Mouse (Mus musculus) urinary bladder, postnatal 4 days (tissue): ENCODE data around the gene Rgs7bp.
A peak's percentile ranks its signal among the peaks of the same experiment; 100 is the strongest.

ENCODE experiments used
- DNase-seq, 2 experiments: peaks; one replicate each; pipeline ENCODE4 v3.0.0; 2021 to 2022; ENCODE audit warnings: low spot score in 2 of 2

Rgs7bp gene

GRCm38 (mm10) chr13:105054181-105054940 is at the start of gene Rgs7bp:
Rgs7bp (minus strand) TSS chr13:105054930.
- peak; percentile 48 to 69 for DNase-seq

- DNase-seq: no peak
Measured at GRCm38 (mm10) chr13:105104385-105104784, 49.7 kb upstream of the Rgs7bp start.

GRCm38 (mm10) chr13:105100705-105101104 is 46.0 kb upstream of the Rgs7bp start:
- DNase-seq: no peak

GRCm38 (mm10) chr13:105096316-105096715 is 41.6 kb upstream of the Rgs7bp start:
- no peak for DNase-seq

- DNase-seq: no peak
Measured at GRCm38 (mm10) chr13:105089276-105089675, 34.5 kb upstream of the Rgs7bp start.

DNA sequence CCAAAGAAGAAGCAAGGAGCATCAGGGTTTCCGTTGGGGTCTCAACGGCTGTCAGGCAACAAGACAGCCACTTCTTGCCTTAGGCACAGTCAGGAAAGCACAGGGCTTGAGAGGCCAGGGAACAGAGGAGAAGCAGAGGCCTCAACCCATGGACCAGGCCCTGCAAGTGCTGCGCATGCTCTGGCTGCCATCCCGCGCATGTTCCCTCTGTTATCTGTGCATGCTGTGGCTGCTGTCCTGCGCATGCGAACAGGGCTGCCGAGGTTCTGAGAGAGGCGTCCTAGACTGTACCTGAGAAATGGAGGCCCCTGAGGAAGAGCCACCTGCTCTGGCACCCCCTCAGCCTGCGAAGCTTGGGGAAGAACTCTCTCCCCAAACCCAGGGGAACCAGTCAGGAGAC is 27.1 kb upstream of the Rgs7bp start, which contains the start of gene 4933425L06Rik:
Gene 4933425L06Rik (plus strand): TSS at position 261 of the 400 bp plus-strand sequence.
- no peak for DNase-seq

DNA sequence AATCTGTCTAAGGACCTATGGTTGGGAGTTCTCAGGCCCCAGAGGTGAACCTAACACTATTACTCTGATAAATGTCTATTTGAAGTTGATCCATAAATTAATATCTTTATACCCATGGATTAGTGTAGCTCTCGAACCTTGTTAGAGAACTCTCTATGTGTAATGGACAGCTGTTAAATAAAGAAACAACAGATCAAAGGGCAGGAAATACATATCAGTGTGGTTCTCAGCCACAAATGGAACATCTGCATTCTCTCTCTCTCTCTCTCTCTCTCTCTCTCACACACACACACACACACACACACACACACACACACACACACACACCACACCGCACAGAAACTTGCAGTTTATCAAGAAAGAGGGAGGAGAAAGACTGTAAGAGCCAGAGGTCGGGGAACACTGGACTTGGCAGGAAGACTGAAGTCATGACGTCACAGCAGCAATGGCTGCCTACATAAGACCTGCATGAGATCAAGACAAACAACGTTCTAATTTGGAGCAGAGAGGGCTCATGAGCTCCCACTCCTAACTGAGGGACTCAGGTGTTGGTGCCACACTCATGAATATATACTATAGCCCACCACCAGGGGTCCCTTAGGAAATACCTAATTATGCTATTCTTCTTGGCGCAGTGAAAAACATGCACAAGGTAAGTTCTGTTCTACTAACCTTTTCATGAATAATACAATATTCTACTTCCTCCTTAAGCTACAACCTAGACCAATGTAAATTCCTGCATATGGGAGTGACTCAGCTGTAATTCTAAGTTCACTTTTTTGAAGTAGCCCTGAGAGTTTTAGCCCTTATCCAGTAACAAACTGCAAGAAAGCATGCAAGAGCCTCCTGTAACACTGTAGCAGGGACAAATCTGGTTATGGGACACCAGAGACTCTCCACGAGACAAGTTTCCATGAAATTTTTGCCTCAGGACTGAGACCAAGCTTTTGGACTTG is 12.4 kb upstream of the Rgs7bp start:
- DNase-seq: no peak

DNA sequence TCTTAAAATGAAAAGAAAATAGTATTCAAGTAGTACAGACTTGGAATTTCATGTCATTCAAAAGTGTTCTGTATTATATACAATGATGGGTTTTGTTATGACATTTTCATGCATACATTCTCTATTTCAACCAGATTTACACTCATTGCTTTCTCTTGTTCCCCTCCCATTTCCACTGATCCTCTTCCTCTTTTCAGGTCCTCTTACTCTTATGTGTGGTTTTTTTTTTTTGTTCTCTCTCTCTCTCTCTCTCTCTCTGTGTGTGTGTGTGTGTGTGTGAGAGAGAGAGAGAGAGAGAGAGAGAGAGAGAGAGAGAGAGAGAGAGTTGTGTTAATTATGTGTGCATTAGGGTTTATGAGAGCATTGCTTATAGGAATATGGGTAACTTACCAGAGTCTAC is 11.4 kb upstream of the Rgs7bp start:
- no peak for DNase-seq

GRCm38 (mm10) chr13:105055374-105055773 is 644 bp upstream of the Rgs7bp start:
- no peak for DNase-seq

DNA sequence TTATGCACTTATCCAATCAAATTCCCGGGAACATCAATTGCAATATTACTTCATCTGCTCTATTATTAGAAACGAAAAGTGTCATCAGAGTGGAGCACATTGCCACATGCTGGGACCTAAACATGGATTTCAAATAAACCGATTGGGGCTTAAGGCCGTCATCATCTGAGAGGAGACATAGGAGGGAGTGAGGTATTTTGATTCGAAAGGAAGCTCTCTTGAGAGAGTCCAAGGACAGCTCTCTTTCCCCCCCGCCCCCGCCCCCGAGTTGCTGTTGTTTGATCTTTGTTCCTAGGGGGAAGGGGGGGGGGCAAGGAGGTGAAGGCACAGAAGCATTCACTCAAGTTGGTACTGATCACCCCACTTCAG is 195 bp upstream of the Rgs7bp start:
- no peak for DNase-seq

GRCm38 (mm10) chr13:105053618-105054017 is 1.1 kb downstream of the Rgs7bp start:
- no peak for DNase-seq

GRCm38 (mm10) chr13:105051432-105051831 is 3.3 kb downstream of the Rgs7bp start:
- DNase-seq: no peak

GRCm38 (mm10) chr13:105048662-105049061 is 6.1 kb downstream of the Rgs7bp start:
- DNase-seq: no peak

- DNase-seq: no peak
Measured at GRCm38 (mm10) chr13:105047377-105047776, 7.4 kb downstream of the Rgs7bp start.

- no peak for DNase-seq
Measured at GRCm38 (mm10) chr13:105043882-105044281, 10.8 kb downstream of the Rgs7bp start.

DNA sequence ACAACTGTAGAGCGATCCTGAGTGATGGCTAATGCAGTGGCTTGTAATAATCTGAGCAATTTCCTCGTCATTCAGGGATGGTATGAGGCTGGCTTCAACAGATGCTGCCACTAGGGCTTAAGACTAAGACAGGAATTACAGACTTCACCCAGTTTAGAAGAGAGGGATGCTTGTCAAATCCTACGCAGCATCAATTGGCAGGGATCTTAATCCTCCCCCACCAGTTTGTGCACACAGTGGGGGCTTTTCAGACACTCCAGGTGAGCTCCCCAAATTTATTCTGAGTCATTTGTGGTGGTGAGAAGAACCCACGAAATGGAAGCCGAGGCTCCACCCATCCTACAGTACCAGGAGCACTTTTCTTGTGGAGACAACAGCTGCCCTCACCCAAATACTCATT is 16.4 kb downstream of the Rgs7bp start:
- DNase-seq: no peak

DNA sequence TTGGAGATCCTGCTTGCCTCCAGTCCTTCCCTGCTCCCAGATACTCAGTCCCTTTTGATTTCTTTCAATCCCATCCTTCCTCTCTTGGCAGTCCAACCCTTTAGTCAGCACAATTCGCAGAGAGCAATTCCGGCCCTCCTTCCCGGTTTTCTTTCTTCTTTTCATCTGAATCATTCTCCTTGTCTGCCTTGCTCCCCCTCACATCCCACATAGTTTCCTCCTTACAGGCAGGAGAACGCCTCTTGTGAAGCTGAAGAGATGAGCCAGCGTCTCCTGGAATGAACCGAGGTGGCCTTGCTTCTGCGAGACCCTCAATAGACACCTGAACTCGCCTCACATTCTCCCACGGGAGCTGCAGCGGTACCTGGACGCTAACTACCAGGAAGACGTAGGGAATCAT is 16.9 kb downstream of the Rgs7bp start:
- DNase-seq: no peak

- no peak for DNase-seq
Measured at GRCm38 (mm10) chr13:105031882-105032281, 22.8 kb downstream of the Rgs7bp start.

DNA sequence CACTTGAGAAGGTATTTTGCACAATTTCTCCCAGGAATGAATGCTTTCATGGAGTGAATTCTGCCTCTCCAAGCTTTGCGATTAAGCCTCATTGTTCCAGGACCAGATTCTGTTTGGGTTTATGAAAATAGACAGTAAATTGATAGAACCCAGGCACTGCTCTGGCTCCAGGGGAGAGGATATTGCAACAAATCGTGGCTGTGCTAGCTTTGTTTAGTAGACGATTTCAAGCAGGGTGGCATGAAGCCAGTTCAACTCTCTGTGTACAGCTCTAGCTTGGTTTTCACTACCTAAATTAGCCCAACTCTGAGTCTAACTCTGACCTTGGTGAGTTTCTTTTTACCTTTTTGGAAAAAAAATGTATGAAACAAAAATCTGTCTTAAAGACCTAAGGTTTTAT is 26.5 kb downstream of the Rgs7bp start:
- DNase-seq: no peak

- no peak for DNase-seq
Measured at GRCm38 (mm10) chr13:105016577-105016976, 38.2 kb downstream of the Rgs7bp start.

DNA sequence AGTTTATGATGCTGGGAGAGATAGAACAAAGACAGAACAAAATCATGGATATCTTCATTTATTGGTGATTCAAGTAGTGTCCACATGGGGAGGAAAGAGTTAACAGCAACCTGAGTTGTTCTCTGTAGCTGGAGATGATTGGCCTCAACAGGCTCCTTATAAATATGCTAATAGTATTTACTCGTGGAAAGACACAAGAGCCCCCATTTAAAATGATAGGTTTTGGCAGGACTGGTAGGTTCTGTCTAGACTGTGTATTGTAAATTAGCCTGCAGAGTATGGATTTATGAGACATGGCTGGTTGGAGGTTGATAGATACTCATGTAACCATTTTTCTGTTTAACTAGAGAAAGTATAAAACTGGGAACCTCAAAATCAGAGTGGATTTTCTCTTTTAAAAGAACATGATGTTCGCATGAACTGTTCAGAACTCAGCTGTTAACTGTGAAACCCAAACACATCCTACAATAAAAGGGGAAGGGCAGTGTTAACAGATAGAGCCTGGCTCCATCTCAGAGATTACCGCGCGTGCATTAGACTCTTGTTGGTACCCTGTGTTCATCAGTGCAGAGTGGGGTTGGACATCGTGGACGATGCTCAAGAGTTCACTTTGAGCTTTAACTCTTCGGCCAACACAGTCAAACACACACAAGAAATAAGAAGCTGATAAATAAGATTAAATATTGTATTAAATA is 38.9 kb downstream of the Rgs7bp start:
- DNase-seq: no peak

- DNase-seq: no peak
Measured at GRCm38 (mm10) chr13:105011300-105011699, 43.4 kb downstream of the Rgs7bp start.
